Mouse (Mus musculus) stomach, embryonic 15.5 days (tissue): Measurements from ENCODE around the gene Epha6. TPM values are rescaled to one million over a fixed set of nuclear protein-coding genes. Genes with fewer than 3 reads are reported as not detected.

Experiments
- ATAC-seq: fragments of 200-750 bp; cut with Nextera tagmentation; 2 replicates; pipeline ENCODE4 v1.8.0; 2017; ENCODE audit warnings: low read depth, moderate number of reproducible peaks, moderate TSS enrichment; ENCODE audit not compliant: insufficient read depth, low FRiP score
- H3K27ac ChIP-seq: fragments of 300-500 bp; sonication (generic); 2 replicates; pipeline ENCODE4 v1.5.1; 2015; ENCODE audit warnings: mild to moderate bottlenecking, inconsistent platforms
- H3K27me3 ChIP-seq: fragments of 300-500 bp; sonication (generic); replicated peaks from 2 replicates; pipeline ENCODE4 v1.6.1; 2015; ENCODE audit warnings: inconsistent platforms
- H3K36me3 ChIP-seq: fragments of 300-500 bp; sonication (generic); 2 replicates; pipeline ENCODE4 v1.6.1; 2015; ENCODE audit warnings: inconsistent platforms
- H3K4me1 ChIP-seq: fragments of 300-500 bp; sonication (generic); 2 replicates; pipeline ENCODE4 v1.6.1; 2015; ENCODE audit warnings: inconsistent platforms
- H3K4me2 ChIP-seq: fragments of 300-500 bp; sonication (generic); 2 replicates; pipeline ENCODE4 v1.6.1; 2015; ENCODE audit warnings: mild to moderate bottlenecking, inconsistent platforms
- H3K4me3 ChIP-seq: fragments of 300-500 bp; sonication (generic); replicated peaks from 2 replicates; pipeline ENCODE4 v1.5.1; 2015; ENCODE audit warnings: inconsistent platforms
- H3K9ac ChIP-seq: fragments of 300-500 bp; sonication (generic); 2 replicates; pipeline ENCODE4 v1.6.1; 2015; ENCODE audit warnings: inconsistent platforms
- H3K9me3 ChIP-seq: fragments of 300-500 bp; sonication (generic); 2 replicates; pipeline ENCODE4 v1.6.1; 2016; ENCODE audit warnings: inconsistent platforms
- WGBS: fragments of 180-500 bp; shearing (Covaris S2); methylation state at CpG from one replicate; pipeline ENCODE4 v1.1.7; 2015; 5-methylcytosine and 5-hydroxymethylcytosine counted together
- polyA plus RNA-seq: library from polyadenylated mRNA; unstranded; fragments of >200 nt; fragmentation: Nextera tagmentation; extraction: Ambion mirVana; gene quantifications from 2 replicates; pipeline ENCODE4 v1.2.1, GENCODE M21; 2015

Epha6 gene
- polyA plus RNA-seq, result 0.32 and 0.35 TPM in 2 replicates

- WGBS, result under 1% methylated on average over 43 of the region's 45 CpGs
- Histone ChIP-seq H3K4me3 (peak within 1 kb of the TSS; percentile 38), H3K36me3 (no peaks in the 10 kb centered on the region), H3K9me3 (no peaks in the 10 kb centered on the region), H3K27me3 (peaks cover 20% of the 10 kb centered on the region), H3K27ac (no peak within 1 kb of the TSS), H3K4me2 (peak within 1 kb of the TSS; percentile 85), H3K9ac (no peak within 1 kb of the TSS), H3K4me1 (peaks cover 17% of the 10 kb centered on the region; the same call in 1 of the 2 replicates)
- peak; percentile 58 for ATAC-seq
Observed at GRCm38 (mm10) chr16:60605061-60605831, at the start of gene Epha6. Gene Epha6 (minus strand): TSS chr16:60605531.

GRCm38 (mm10) chr16:60651716-60652115, 46.4 kb upstream of the Epha6 start:
- H3K27me3 ChIP-seq, result no peaks in the 10 kb centered on the region
- H3K4me2 ChIP-seq, result no peak overlapping the region
- H3K27ac ChIP-seq, result no peak overlapping the region
- H3K36me3 ChIP-seq, result no peaks in the 10 kb centered on the region
- H3K9me3 ChIP-seq, result no peaks in the 10 kb centered on the region
- no peak for ATAC-seq
- H3K4me3 ChIP-seq, result no peak overlapping the region
- no peak overlapping the region for H3K9ac ChIP-seq
- no peaks in the 10 kb centered on the region for H3K4me1 ChIP-seq

- Histone ChIP-seq H3K9me3 (no peaks in the 10 kb centered on the region), H3K27ac (no peak overlapping the region), H3K4me2 (no peak overlapping the region), H3K4me3 (no peak overlapping the region), H3K4me1 (no peaks in the 10 kb centered on the region), H3K9ac (no peak overlapping the region), H3K27me3 (no peaks in the 10 kb centered on the region), H3K36me3 (no peaks in the 10 kb centered on the region)
- no peak for ATAC-seq
Observed at GRCm38 (mm10) chr16:60628091-60628490, 22.8 kb upstream of the Epha6 start.

- Histone ChIP-seq H3K9ac (no peak overlapping the region), H3K36me3 (no peaks in the 10 kb centered on the region), H3K27ac (no peak overlapping the region), H3K9me3 (no peaks in the 10 kb centered on the region), H3K27me3 (peaks cover 20% of the 10 kb centered on the region), H3K4me2 (peak overlapping the region; percentile 85), H3K4me1 (peaks cover 17% of the 10 kb centered on the region; the same call in 1 of the 2 replicates), H3K4me3 (peak overlapping the region; percentile 38)
- ATAC-seq, result peak; percentile 92; the same call in 1 of the 2 replicates
- under 1% methylated on average over 38 of the region's 38 CpGs for WGBS
Observed at GRCm38 (mm10) chr16:60605832-60606583, 677 bp upstream of the Epha6 start.

- H3K9ac ChIP-seq, result no peak overlapping the region
- H3K4me3 ChIP-seq, result peak overlapping the region; percentile 38
- no peaks in the 10 kb centered on the region for H3K9me3 ChIP-seq
- H3K27me3 ChIP-seq, result peaks cover 20% of the 10 kb centered on the region
- H3K27ac ChIP-seq, result no peak overlapping the region
- H3K4me2 ChIP-seq, result peak overlapping the region; percentile 85
- H3K4me1 ChIP-seq, result peaks cover 17% of the 10 kb centered on the region; the same call in 1 of the 2 replicates
- under 1% methylated on average over 10 of the region's 10 CpGs for WGBS
- no peak for ATAC-seq
- H3K36me3 ChIP-seq, result no peaks in the 10 kb centered on the region
Observed at GRCm38 (mm10) chr16:60604613-60605012, 718 bp downstream of the Epha6 start.

GRCm38 (mm10) chr16:60585322-60585721, 20.0 kb downstream of the Epha6 start:
- H3K4me2 ChIP-seq, result no peak overlapping the region
- no peaks in the 10 kb centered on the region for H3K36me3 ChIP-seq
- no peaks in the 10 kb centered on the region for H3K4me1 ChIP-seq
- H3K4me3 ChIP-seq, result no peak overlapping the region
- H3K27ac ChIP-seq, result no peak overlapping the region
- no peaks in the 10 kb centered on the region for H3K27me3 ChIP-seq
- 80% methylated on average over 3 of the region's 3 CpGs for WGBS
- no peak for ATAC-seq
- H3K9me3 ChIP-seq, result no peaks in the 10 kb centered on the region
- H3K9ac ChIP-seq, result no peak overlapping the region

- 68% methylated on average over 7 of the region's 7 CpGs for WGBS
Observed at GRCm38 (mm10) chr16:60584695-60585094, 20.6 kb downstream of the Epha6 start.

GRCm38 (mm10) chr16:60570546-60570945, 34.8 kb downstream of the Epha6 start:
- H3K4me3 ChIP-seq, result no peak overlapping the region
- no peaks in the 10 kb centered on the region for H3K27me3 ChIP-seq
- no peak overlapping the region for H3K27ac ChIP-seq
- no peak overlapping the region for H3K4me2 ChIP-seq
- no peaks in the 10 kb centered on the region for H3K4me1 ChIP-seq
- no peak for ATAC-seq
- no peak overlapping the region for H3K9ac ChIP-seq
- H3K9me3 ChIP-seq, result no peaks in the 10 kb centered on the region
- 62% methylated on average over 2 of the region's 2 CpGs for WGBS
- H3K36me3 ChIP-seq, result no peaks in the 10 kb centered on the region

More at GRCm38 (mm10) chr16:60584695-60585094, 20.6 kb downstream of the Epha6 start:
- H3K36me3 ChIP-seq, result no peaks in the 10 kb centered on the region
- H3K4me2 ChIP-seq, result no peak overlapping the region
- no peak overlapping the region for H3K9ac ChIP-seq
- H3K27me3 ChIP-seq, result no peaks in the 10 kb centered on the region
- ATAC-seq, result no peak
- no peaks in the 10 kb centered on the region for H3K4me1 ChIP-seq
- no peaks in the 10 kb centered on the region for H3K9me3 ChIP-seq
- H3K27ac ChIP-seq, result no peak overlapping the region
- no peak overlapping the region for H3K4me3 ChIP-seq

GRCm38 (mm10) chr16:60544385-60544784, 60.9 kb downstream of the Epha6 start:
- H3K27ac ChIP-seq, result no peak overlapping the region
- H3K27me3 ChIP-seq, result no peaks in the 10 kb centered on the region
- H3K4me3 ChIP-seq, result no peak overlapping the region
- no peak for ATAC-seq
- no peak overlapping the region for H3K9ac ChIP-seq
- 48% methylated on average over 4 of the region's 4 CpGs for WGBS
- no peaks in the 10 kb centered on the region for H3K36me3 ChIP-seq
- no peaks in the 10 kb centered on the region for H3K9me3 ChIP-seq
- no peaks in the 10 kb centered on the region for H3K4me1 ChIP-seq
- no peak overlapping the region for H3K4me2 ChIP-seq

GRCm38 (mm10) chr16:60538233-60538632, 67.1 kb downstream of the Epha6 start:
- H3K27ac ChIP-seq, result no peak overlapping the region
- no peak overlapping the region for H3K9ac ChIP-seq
- no peaks in the 10 kb centered on the region for H3K4me1 ChIP-seq
- no peak overlapping the region for H3K4me2 ChIP-seq
- no peaks in the 10 kb centered on the region for H3K36me3 ChIP-seq
- ATAC-seq, result no peak
- H3K4me3 ChIP-seq, result no peak overlapping the region
- no peaks in the 10 kb centered on the region for H3K27me3 ChIP-seq
- H3K9me3 ChIP-seq, result no peaks in the 10 kb centered on the region

GRCm38 (mm10) chr16:60509707-60510106, 95.6 kb downstream of the Epha6 start:
- H3K27ac ChIP-seq, result no peak overlapping the region
- no peak for ATAC-seq
- no peaks in the 10 kb centered on the region for H3K36me3 ChIP-seq
- H3K4me1 ChIP-seq, result no peaks in the 10 kb centered on the region
- no peak overlapping the region for H3K4me3 ChIP-seq
- no peak overlapping the region for H3K4me2 ChIP-seq
- H3K9ac ChIP-seq, result no peak overlapping the region
- H3K9me3 ChIP-seq, result no peaks in the 10 kb centered on the region
- H3K27me3 ChIP-seq, result no peaks in the 10 kb centered on the region
- 63% methylated on average over 3 of the region's 3 CpGs for WGBS

GRCm38 (mm10) chr16:60499567-60499966, 105.8 kb downstream of the Epha6 start:
- no peak overlapping the region for H3K4me3 ChIP-seq
- no peaks in the 10 kb centered on the region for H3K36me3 ChIP-seq
- no peak for ATAC-seq
- no peak overlapping the region for H3K9ac ChIP-seq
- WGBS, result 91% methylated on average over 1 of the region's 1 CpGs
- H3K4me2 ChIP-seq, result no peak overlapping the region
- H3K4me1 ChIP-seq, result no peaks in the 10 kb centered on the region
- no peaks in the 10 kb centered on the region for H3K27me3 ChIP-seq
- H3K27ac ChIP-seq, result no peak overlapping the region
- no peaks in the 10 kb centered on the region for H3K9me3 ChIP-seq
